Mouse (Mus musculus): ENCODE measurements around the gene Sgtb.
A peak's percentile ranks its signal among the peaks of the same experiment; 100 is the strongest.

The Sgtb gene

DNA sequence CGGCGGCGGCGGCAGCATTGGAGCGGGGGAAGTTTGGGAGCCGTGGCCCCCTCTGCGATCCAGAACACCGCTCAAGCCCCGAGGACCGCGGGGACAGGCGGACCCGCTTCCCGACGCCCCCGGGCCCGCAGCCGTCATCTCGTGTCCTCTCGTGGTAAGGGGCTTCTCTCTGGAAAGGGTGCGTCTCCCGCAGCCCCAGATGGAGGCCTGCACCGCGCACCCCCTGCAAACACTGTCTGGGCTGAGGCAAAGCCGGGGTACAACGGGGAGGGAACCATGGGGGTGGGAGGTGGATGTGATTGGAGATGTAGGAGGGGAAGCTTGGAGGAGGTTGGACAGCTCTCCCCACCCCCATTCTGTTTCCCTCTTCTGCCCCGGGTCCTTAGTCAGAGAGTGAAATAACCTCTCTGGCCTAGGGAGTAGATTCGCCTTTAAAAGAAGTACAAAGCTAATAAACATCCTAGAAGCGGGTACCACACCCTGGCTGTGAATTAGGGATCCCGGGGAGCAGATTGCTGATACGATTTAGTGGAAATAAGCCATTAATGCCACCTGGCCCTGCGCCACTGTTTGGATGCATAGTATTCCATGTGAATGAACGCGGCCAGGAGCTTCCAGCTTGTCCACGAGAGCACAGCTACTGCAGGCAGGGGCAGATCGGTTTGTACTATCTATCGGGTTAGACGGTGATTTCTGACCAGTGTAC is 428 bp downstream of the Sgtb start:
- DNase-seq (ENCODE audit: low spot score in 2 of 2), result peak; percentile 36 to 63

DNA sequence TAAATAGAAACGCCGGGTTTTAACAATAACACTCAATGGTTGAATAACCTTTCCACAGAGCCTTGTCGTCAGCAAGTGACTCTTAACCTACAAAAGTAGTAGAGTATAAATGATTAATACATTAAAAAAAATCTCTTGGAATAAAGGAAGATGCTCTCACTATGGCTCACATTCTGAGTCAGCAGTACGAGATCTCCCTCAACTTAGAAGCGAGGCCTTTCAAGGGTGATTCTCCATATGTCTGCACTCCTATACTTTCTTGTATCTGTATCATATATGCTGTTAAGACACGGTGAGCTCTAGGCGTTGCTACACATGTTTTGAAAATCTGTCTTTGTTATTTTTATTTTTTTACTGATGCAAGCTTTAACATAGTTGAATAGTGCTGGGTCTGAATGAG is 985 bp downstream of the Sgtb start:
- no peak for DNase-seq (ENCODE audit: low spot score in 2 of 2)

DNA sequence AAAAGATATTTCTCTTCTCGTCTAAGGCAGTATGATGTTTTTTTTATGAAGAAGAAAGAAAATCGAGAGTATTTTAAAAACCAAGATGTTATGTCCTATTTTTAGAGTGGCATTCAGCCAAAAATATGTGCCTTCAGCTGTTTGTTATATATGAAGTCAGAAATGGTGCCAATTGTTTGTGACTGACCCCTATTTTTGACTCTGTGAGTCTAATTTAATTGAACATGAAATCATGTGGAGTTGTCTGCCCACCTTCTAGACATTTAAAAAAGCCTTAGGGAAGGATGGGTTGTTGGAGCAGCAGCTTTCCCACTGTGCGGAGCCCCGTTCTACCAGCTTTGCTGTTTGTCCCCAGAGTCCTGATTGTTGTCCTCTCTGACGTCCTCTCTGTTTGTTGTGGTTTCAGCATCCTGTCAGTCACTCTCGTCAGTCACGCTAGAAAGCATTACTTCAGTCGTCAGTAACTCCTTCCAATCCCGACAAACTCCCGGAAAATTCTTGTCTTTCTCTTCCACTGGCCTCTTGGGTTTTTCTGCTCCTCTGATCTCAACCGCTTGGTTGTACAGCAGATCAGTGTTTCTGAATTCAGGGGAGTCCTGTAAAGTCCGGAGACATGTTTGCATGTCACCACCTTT is 2.8 kb downstream of the Sgtb start:
- no peak for DNase-seq (ENCODE audit: low spot score in 2 of 2)

DNA sequence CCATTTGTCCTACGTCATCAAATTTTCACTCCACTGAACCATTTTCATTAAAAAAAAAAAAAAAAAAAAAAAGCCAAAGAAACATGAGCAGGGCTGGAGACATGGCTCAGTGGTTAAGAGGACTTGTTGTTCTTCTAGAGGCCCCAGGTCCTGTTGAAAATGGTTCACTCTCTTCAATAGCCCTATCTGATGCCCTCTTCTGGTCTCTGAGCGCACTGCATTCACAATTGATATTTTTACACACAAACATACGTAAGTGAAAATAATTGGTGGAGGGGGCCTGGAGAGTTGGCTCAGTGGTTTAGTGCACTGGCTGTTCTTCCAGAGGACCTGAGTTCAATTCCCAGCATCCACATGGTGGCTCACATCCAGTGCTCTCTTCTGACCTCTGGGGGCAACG is 4.2 kb downstream of the Sgtb start:
- DNase-seq (ENCODE audit: low spot score in 2 of 2), result no peak

DNA sequence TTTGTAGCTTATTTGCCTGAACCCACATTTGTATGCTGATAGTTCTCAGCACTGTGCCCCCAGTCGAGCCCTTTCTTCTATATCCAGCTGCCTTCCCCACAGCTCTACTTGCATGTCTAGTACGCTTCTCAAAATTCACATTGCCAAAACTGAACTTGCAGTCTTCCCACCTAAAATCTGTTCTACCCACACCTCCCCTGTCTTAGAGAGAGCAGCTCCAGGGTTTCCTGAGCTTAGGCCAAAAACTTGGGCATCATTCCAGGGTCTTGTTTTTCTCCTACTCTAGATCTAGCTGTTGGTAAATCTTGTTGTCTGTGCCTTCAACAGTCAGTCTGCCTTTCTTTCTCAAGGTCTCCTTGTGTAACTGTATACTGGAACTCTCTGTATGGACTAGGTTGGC is 5.3 kb downstream of the Sgtb start:
- DNase-seq (ENCODE audit: low spot score in 2 of 2), result no peak

DNA sequence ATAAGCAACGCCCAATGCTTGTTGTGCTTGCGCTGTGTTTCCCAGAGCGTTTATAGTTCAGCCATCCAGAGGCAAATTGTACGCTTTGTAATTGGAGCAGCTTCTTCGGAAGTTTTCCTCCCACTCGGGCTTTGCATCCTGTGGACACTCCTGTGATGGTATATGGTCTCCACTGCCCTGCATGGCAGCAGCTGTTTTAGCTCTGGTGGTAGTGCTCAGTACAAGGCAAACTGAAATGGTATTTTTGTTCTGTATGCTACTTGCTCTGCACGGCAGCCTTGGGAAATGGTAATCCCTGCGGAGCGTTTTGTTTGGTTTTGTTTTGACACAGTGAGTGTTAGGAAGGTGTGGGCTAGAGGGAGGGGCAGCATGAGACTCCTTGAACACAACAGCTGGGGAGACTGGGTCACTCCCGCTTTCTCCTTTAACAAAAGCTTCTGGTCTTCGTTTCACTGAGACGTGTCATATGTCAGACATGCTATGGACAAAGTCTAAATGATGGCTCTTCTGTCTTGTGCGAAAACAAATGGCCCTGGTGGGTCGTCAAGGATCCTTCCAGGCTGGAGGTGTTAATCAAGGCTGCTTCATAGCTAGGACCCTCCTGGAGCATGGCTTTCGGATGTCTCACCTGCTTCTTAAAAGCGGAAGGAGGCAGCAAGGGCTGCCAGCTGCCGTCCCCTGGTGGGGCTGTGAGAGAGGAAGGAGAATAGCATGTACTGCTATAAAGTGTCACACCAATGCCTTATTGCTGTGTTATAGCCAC is 12.7 kb downstream of the Sgtb start:
- DNase-seq (ENCODE audit: low spot score in 2 of 2), result no peak

DNA sequence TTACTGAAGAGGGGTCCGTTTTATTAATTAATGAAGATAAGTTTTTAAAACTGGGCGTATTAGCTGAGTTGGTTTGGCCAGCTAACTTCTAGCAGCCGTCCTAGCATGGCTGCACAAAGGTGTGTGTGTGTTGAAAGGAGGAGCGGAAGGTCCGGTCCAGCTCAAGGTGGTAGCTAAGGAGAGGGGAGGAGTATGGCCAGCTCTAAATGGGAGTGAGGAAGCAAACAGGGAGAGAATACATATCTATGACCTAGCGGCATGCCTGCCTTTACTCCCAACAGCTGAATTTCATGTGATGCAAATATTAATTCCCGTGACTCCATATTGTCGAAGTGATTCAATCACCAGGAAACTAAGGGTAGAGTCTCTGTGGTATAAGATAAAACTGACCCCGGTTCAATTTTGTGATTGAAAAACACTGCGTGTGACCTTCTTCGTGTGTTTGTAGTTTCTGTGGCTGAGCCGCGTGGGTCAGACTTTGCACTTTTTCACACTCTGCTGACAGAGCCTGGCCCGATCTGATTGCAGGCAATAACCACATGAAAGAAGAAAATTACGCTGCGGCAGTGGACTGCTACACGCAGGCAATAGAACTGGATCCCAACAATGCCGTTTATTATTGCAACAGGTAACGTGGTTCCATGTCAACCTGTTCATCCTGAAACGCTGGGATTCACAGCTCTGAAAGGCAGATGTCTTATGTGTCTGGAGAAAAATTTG is 14.3 kb downstream of the Sgtb start:
- DNase-seq (ENCODE audit: low spot score in 2 of 2), result no peak

DNA sequence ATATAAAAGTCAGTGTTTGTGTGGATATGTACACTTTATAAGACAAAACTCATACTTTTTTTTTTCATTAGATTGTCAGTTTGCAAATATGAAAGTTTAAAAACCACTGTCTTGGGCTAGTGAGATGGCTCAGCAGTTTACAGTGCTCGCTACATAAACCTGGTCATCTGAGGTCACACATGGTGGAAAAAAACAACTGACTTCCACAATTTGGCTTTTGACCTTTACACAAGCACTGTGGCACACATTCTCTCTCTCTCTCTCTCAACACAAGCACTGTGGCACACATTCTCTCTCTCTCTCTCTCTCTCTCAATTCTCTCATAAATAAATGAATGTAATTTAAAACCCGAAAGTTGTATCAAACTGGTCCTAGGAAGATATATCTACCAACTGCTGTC is 23.0 kb downstream of the Sgtb start:
- DNase-seq (ENCODE audit: low spot score in 2 of 2), result no peak

DNA sequence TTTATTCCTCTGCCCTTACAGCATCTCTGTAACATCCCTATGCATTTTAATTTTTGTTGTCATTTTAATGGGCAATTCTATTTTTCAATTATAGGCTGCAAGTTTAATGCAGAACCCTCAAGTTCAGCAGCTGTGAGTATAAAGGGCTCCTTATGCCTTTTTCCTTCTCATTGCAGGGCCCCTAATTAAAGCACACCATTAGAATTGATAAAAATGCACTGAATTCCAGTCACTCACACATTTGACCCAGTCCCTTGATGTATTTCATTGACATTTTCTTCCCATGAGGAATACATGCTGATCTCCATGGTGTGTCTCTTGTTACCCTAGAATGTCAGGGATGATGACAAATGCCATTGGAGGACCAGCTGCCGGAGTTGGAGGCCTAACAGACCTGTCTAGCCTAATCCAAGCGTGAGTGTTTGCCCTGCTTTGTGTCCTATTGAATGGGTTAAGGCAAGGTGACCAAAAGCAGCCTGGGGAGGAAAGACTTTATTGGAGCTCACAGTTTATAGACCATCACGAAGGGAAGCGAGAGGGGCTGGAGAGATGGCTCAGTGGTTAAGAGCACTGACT is 25.1 kb downstream of the Sgtb start:
- no peak for DNase-seq (ENCODE audit: low spot score in 2 of 2)

DNA sequence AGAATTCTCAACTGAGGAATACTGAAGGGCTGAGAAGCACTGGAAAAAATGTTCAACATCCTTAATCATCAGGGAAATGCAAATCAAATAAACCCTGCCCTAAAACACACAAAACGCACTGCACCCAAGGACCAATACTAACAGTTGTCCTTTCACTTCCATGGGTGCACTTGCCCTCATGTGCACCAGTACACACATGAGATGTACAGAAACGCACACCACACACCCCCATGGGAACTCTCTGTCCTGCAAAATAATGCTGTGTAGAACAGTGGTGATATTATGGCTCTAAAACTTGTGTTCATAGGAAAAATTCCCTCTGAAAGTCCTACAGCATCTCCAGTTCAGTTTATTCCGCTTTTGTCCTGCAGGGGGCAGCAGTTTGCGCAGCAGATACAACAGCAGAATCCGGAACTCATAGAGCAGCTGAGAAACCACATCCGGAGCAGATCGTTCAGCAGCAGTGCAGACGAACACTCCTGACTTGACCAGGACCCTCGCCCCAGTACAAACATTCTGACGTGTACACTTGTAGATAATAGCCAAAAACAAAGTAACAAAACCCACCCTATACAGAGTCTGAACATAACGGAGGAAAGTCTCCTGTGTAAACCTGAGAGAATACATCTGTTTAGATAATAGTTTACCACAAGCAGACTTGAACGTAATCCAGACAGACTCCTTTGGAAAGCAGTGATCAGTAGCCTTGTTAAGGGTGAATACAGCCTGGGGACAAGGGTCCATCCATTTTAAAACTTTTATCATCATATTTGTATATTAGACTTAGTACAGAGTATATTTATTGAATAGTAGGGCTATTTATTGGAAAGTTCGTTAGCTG is 30.0 kb downstream of the Sgtb start:
- peak; percentile 69 to 77 for DNase-seq (ENCODE audit: low spot score in 2 of 2)

DNA sequence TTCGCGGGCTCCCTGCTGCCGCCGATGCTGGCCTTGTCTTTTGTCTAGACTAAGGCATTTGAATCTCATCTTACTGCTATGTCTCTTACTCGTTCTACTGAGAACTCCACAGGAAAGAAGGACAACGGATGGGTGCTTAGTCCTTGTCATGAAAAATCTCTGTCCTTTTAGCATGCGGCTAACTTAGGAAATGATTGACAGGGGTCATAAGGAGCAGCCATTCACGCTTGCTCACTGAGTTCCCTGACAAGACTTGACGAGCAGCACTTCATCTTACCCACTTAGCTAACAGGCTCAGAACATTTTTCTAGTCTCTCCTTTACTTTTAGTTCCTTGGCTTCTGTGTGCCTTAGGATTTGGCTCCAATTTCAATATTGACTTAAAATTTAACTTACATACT is 35.3 kb downstream of the Sgtb start:
- DNase-seq (ENCODE audit: low spot score in 2 of 2), result no peak

DNA sequence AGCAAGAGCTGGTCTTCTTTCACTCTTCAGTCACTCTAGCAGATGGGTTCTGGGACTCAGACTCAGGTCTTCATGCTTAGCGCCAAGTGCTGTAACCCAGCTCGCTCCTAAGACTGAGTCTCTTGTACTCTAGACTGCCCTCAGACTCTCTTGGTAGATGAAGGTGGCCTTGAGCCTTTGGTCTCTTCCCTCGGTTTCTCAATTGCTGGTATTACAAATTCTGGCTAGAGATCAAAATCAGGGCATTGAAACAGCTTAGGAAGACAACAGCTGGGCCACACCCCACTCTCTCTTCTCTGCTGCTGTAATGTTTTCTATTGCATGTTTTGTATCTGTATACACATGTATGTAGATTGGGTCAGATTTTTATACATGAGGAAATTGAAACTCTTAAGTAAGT is 36.1 kb downstream of the Sgtb start:
- no peak for DNase-seq (ENCODE audit: low spot score in 2 of 2)

DNA sequence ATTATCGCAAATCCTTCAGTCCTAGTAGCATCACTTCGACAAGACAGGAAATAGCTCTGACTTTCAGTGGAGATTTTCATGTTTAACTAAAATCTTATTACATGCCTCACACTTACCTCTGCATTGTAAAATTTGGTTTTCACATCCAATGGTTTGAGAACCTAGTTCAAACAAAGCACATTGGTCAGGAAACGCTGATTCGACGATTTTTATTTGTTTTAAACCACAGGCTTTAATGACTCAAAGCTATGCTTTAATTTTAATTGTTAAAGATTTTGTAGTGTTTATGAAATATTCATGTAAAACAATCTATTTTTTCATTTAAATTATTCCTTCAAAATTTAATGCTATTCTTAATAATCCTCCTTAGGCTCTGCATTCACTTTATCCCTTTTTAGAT is 44.6 kb downstream of the Sgtb start:
- DNase-seq (ENCODE audit: low spot score in 2 of 2), result no peak

DNA sequence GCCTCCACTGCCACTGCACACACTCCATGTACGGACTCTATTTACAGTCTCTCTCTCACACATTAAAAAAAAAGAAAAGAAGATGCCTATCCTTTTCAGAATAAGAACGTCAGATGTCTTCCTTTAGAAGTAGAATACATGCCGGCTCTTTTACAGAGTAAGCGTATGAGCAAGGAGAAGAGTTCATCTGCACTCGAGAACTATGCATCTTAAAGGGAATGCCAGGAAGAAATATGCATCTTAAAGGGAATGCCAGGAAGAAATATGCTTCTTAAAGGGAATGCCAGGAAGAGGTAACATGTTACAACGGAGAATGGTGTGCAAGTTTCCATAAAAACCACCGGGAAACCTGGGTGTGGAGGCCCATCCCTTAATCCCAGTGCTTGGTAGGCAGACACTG is 45.6 kb downstream of the Sgtb start:
- no peak for DNase-seq (ENCODE audit: low spot score in 2 of 2)

DNA sequence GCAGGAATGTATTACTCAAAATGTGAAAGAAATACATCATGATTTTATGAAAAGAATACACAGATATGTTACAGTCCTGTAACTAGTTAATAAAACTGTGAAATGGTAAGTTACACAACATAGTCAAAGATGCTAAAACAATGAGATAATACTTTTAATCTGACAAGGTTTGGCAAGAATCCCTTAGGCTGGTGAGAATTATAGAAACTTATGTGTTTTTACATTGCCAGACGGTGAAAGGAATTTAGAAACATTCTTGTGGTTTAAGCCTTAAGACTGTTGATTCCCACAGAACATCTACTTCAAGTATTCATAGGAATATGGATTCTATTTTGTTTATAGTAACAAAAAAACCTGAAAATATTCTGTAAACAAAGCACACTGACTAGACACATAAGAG is 46.1 kb downstream of the Sgtb start:
- DNase-seq (ENCODE audit: low spot score in 2 of 2), result no peak

DNA sequence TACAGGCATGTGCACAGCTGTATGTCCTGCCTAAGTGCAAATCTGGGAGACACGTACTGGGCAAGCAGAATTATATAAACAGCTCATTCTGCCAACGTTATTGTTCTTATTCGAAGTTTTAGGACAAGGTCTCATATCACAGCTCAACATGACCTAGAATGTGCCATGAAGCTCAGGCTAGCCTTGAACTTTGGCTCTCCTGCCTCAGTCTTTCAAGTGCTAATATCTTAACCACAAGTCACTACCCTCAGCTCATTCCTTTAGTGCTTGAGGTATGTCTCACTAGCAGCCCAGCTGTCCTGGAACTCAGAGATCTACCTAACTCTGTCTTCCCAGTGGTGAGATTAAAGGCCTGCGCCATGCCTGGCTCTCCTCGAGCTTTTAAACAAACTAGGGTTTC is 62.2 kb downstream of the Sgtb start:
- no peak for DNase-seq (ENCODE audit: low spot score in 2 of 2)

DNA sequence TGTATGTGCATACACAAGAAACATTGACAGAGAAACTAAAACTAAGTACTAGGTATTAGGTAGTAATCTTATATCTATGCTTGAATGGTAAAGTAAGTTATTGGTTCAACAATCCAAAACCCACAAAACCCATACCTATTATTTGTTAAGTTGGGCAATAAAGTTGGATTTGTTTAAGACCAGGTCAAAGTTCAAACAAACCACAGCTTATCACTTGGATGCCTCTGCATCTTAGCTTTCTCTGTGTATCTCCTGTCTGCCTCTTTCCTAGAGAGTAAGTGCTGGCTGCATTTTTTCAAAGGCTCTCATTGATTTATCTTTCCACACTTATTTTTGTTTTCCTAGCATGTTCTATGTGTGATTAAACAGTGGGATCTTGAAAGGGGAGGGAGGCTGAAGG is 63.0 kb downstream of the Sgtb start:
- no peak for DNase-seq (ENCODE audit: low spot score in 2 of 2)

DNA sequence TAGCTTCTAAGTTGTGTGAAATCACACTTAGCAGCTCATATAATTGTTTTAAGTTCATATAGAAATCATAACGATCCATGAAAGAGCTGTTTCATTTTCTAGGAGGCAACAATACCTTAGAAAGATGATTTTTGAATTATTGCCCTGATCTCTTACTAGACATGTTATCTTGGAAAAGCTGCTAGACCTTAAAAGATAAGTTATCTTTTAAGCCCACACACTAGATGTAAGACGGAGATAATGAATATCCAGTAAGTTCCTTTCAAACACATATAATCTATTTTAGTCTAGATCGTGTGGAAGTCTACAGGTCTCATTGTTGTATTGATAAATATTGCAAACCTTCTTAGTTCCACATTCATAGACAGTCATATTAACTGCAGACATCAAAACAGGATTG is 67.3 kb downstream of the Sgtb start:
- no peak for DNase-seq (ENCODE audit: low spot score in 2 of 2)

DNA sequence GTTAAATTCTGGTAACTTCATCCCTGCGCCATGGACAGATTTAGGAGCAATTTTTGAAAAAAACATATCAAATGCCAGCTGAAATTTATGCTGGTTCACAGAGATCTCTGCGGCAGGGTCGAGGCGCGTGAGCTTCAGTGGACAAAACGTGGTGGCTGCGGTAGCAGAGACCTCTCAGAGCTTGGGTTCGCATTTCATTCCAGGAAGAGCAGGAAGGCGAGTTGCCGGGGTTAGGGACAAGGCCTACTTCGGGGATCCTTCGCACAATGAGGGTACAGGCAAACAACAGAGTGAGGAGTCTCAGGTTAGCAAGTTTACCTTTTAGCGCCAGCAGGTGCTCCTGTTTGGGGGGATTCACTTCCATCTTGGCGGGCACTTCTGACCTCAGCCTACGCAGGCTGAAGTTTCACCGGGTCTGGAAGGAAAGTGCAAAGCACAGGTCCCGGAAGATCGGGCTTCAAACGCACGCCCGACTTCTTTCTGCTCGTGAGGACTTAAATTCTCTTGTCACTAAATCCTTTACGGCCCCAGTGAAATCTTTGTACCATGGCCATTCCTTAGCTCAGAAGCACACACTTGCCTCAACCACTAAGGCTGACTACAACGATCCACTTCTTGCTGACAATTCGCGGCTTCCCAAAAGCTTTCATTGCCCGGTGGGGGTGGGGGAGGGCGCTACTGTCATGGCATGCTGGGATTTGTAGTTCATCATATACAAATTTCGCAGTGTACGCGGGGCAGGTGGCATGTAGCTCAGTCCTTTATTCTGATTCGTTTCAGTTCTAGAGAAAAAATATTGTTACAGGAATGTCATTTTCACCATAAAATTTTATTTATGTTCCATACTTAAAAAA is 68.5 kb downstream of the Sgtb start, which contains the start of gene Trappc13:
Gene Trappc13, minus strand, starts transcription at position 674 of the 854 bp plus-strand sequence.
- peak in 1 of 2 experiments; percentile 88 for DNase-seq (ENCODE audit: low spot score in 2 of 2)

DNA sequence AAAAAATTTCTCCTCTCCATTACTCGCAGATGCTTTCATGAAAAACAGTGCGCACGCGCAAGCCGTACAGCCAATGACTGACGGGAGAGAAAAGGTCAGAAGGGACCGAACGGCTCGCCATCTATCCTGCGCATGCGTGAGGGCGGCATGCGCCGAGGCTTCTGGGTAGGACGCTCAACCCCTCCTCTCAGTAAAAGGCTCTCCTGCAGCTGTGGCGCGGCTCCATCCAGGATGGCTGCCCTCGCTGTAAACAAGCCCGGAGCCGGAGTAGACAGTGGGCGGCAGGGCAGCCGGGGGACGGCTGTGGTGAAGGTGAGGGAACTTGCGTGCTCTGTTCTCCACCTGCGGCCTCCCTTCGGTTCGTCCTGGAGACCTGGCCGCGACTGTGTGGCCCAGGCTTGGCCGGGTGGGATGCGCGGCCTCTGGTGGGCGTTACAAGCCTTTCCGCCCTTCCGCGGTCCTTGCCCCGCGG is 69.1 kb downstream of the Sgtb start, which contains the start of gene Trim23:
Gene Trim23, plus strand, starts transcription at position 148 of the 472 bp plus-strand sequence.
- DNase-seq (ENCODE audit: low spot score in 2 of 2), result peak; percentile 95 to 96
